ENCODE assay signal across 21 mouse cellular contexts in genomic region chr2:6179749-6180117, GRCm38 (mm10). TPM values are rescaled to one million over a fixed set of nuclear protein-coding genes. Genes with fewer than 3 reads are reported as not detected.
DNase-seq lines count a peak whose midpoint lies in the region; ATAC-seq and TF ChIP-seq lines count a peak whose summit lies in the region.
"Had no signal": no experiment of that assay in that cellular context is flagged by ENCODE, and none has a peak within 500 bp of the region (broad histone marks: within the 10 kb centered on the region; RNA-seq: fewer than 3 reads in every experiment).

No protein-coding gene starts in this region.

- no peak for ATAC-seq in hindbrain, embryonic 13.5 days (ENCODE audit: low FRiP score)
- ATAC-seq in hindbrain, embryonic 14.5 days (ENCODE audit: low FRiP score), result no peak
- ATAC-seq in lung, postnatal 0 days, result peak; percentile 46
- ATAC-seq in neutrophil, adult 5-6 weeks (ENCODE audit: extremely low read depth, insufficient number of reproducible peaks, low FRiP score, poor library complexity, severe bottlenecking), result peak; percentile 56; the same call in 1 of the 2 replicates
- ATAC-seq: CD4-positive, CD25-positive, alpha-beta regulatory T cell, adult 4 months; forebrain, embryonic 15.5 days had no signal

- 95% methylated on average over 1 of the region's 1 CpGs for WGBS in hindbrain, embryonic 13.5 days
- 78% methylated on average over 1 of the region's 1 CpGs for WGBS in hindbrain, embryonic 14.5 days
- WGBS in lung, postnatal 0 days, result 60% methylated on average over 1 of the region's 1 CpGs
- 26% methylated on average over 1 of the region's 1 CpGs for WGBS in limb, embryonic 10.5 days

- no peak for TF ChIP-seq CTCF in lung, postnatal 0 days (IDR thresholded peaks at IDR 0.05)

- no peak overlapping the region for H3K9ac ChIP-seq in hindbrain, embryonic 13.5 days
- no peak overlapping the region for H3K9ac ChIP-seq in hindbrain, embryonic 14.5 days
- H3K9ac ChIP-seq in lung, postnatal 0 days (replicated peaks; ENCODE audit: low read depth), result no peak overlapping the region
- H3K9ac ChIP-seq: embryonic facial prominence, embryonic 12.5 days; forebrain, embryonic 15.5 days; heart, embryonic 12.5 days; hindbrain, embryonic 15.5 days had no signal

- H3K36me3 ChIP-seq in hindbrain, embryonic 13.5 days, result no peaks in the 10 kb centered on the region
- no peaks in the 10 kb centered on the region for H3K36me3 ChIP-seq in hindbrain, embryonic 14.5 days (replicated peaks; ENCODE audit: control insufficient read depth, insufficient read depth)
- H3K36me3 ChIP-seq in lung, postnatal 0 days (ENCODE audit: insufficient read depth, low read length), result no peaks in the 10 kb centered on the region
- H3K36me3 ChIP-seq in limb, embryonic 10.5 days, result no peaks in the 10 kb centered on the region
- H3K36me3 ChIP-seq: embryonic facial prominence, embryonic 12.5 days; forebrain, embryonic 15.5 days; heart, embryonic 12.5 days; hindbrain, embryonic 15.5 days had no signal

- H3K9me3 ChIP-seq in hindbrain, embryonic 13.5 days, result peaks cover 3% of the 10 kb centered on the region
- H3K9me3 ChIP-seq in hindbrain, embryonic 14.5 days (ENCODE audit: control insufficient read depth, low read length), result peaks cover 9% of the 10 kb centered on the region; the same call in 1 of the 2 replicates
- H3K9me3 ChIP-seq in lung, postnatal 0 days (ENCODE audit: low read length), result no peaks in the 10 kb centered on the region
- H3K9me3 ChIP-seq in limb, embryonic 10.5 days (replicated peaks), result 0 out of 2 replicates have a peak, but pooled peaks cover 2% of the 10 kb centered on the region
- H3K9me3 ChIP-seq: forebrain, embryonic 15.5 days; hindbrain, embryonic 15.5 days had no signal

- H3K4me2 ChIP-seq in hindbrain, embryonic 13.5 days, result no peak overlapping the region
- no peak overlapping the region for H3K4me2 ChIP-seq in hindbrain, embryonic 14.5 days (replicated peaks)
- no peak overlapping the region for H3K4me2 ChIP-seq in lung, postnatal 0 days (replicated peaks; ENCODE audit: low read depth, low read length)
- H3K4me2 ChIP-seq: embryonic facial prominence, embryonic 12.5 days; forebrain, embryonic 15.5 days; heart, embryonic 12.5 days; hindbrain, embryonic 15.5 days had no signal

- H3K27me3 ChIP-seq in hindbrain, embryonic 13.5 days, result no peaks in the 10 kb centered on the region
- H3K27me3 ChIP-seq in hindbrain, embryonic 14.5 days (ENCODE audit: control insufficient read depth, insufficient read depth, low read length), result no peaks in the 10 kb centered on the region
- no peaks in the 10 kb centered on the region for H3K27me3 ChIP-seq in lung, postnatal 0 days (replicated peaks; ENCODE audit: insufficient read depth, low read length)
- H3K27me3 ChIP-seq in limb, embryonic 10.5 days (ENCODE audit: low read depth, poor library complexity, severe bottlenecking), result peaks cover 16% of the 10 kb centered on the region
- H3K27me3 ChIP-seq: embryonic facial prominence, embryonic 12.5 days; forebrain, embryonic 15.5 days; heart, embryonic 12.5 days; hindbrain, embryonic 15.5 days had no signal

- no peak for DNase-seq in hindbrain, embryonic 14.5 days (ENCODE audit: low spot score)
- DNase-seq in lung, postnatal 0 days (ENCODE audit: low spot score), result peak; percentile 53
- no peak for DNase-seq in lung, adult 18-20 months
- DNase-seq in limb, embryonic 10.5 days (ENCODE audit: low spot score), result no peak
- DNase-seq in layer of hippocampus, postnatal 25 days (ENCODE audit: extremely low spot score in 1 of 2, low spot score in 1 of 2), result no peak
- DNase-seq in yolk sac, embryonic 10.5 days (ENCODE audit: low spot score), result no peak
- DNase-seq: adrenal gland, postnatal 10 days; B cell, adult 2 months; cerebellum, adult 11-12 months; cerebellum, adult 9-10 months; cerebellum, postnatal 25 days; gastrocnemius, postnatal 10 days; heart, postnatal 36 days had no signal

- peak overlapping the region; percentile 58 for H3K27ac ChIP-seq in hindbrain, embryonic 13.5 days
- no peak overlapping the region for H3K27ac ChIP-seq in hindbrain, embryonic 14.5 days
- no peak overlapping the region for H3K27ac ChIP-seq in lung, postnatal 0 days (ENCODE audit: low read length)
- 0 out of 2 replicates have a peak overlapping the region, but pooled peaks have one; percentile 54 for H3K27ac ChIP-seq in limb, embryonic 10.5 days
- H3K27ac ChIP-seq: embryonic facial prominence, embryonic 12.5 days; forebrain, embryonic 15.5 days; hindbrain, embryonic 15.5 days had no signal

- peak; percentile 33; the same call in 1 of the 2 replicates for TF ChIP-seq EP300 in lung, postnatal 0 days (IDR thresholded peaks at IDR 0.05)

- H3K4me1 ChIP-seq in hindbrain, embryonic 13.5 days (replicated peaks), result peaks cover 10% of the 10 kb centered on the region
- no peaks in the 10 kb centered on the region for H3K4me1 ChIP-seq in hindbrain, embryonic 14.5 days (replicated peaks; ENCODE audit: control insufficient read depth, insufficient read depth, low read length)
- H3K4me1 ChIP-seq in lung, postnatal 0 days (ENCODE audit: insufficient read depth, low read depth, low read length), result no peaks in the 10 kb centered on the region
- peaks cover 55% of the 10 kb centered on the region for H3K4me1 ChIP-seq in limb, embryonic 10.5 days
- H3K4me1 ChIP-seq: embryonic facial prominence, embryonic 12.5 days; forebrain, embryonic 15.5 days; heart, embryonic 12.5 days had no signal

- H3K4me3 ChIP-seq in hindbrain, embryonic 13.5 days, result no peak overlapping the region
- no peak overlapping the region for H3K4me3 ChIP-seq in hindbrain, embryonic 14.5 days (replicated peaks; ENCODE audit: low read length)
- H3K4me3 ChIP-seq in lung, postnatal 0 days (ENCODE audit: low read depth, low read length), result no peak overlapping the region
- no peak overlapping the region for H3K4me3 ChIP-seq in limb, embryonic 10.5 days
- H3K4me3 ChIP-seq: embryonic facial prominence, embryonic 12.5 days; forebrain, embryonic 15.5 days; heart, embryonic 12.5 days; hindbrain, embryonic 15.5 days had no signal

RNA-seq across cellular contexts. Expression of gene Echdc3, which starts 33.1 kb away (rescaled TPM):
- polyA plus RNA-seq in hindbrain, embryonic 13.5 days (2015; fragmentation: Nextera tagmentation; extraction: Ambion mirVana), result 1.8 and 2.3 TPM in 2 replicates
- polyA plus RNA-seq in hindbrain, embryonic 14.5 days (2014; fragmentation: Nextera tagmentation; extraction: Ambion mirVana), result 1.1 and 1.3 TPM in 2 replicates
- 12.0 and 15.1 TPM in 2 replicates for polyA plus RNA-seq in lung, postnatal 0 days (2015; fragmentation: Nextera tagmentation; extraction: Ambion mirVana)
- polyA plus RNA-seq in limb, embryonic 10.5 days (2016; fragmentation: Nextera tagmentation; extraction: Ambion mirVana), result 4.0 and 4.2 TPM in 2 replicates
- total RNA-seq in neutrophil, adult 5-6 weeks (2017), result 0.93 and 1.1 TPM in 2 replicates
- total RNA-seq in layer of hippocampus, postnatal 25 days (2021), result under 1 TPM; 0.66 to 0.85 TPM
- total RNA-seq: MEL had no signal
- polyA plus RNA-seq: CD4-positive, CD25-positive, alpha-beta regulatory T cell, adult 4 months had no signal

RNA-seq across cellular contexts. Expression of gene Proser2, which starts 49.7 kb away (rescaled TPM):
- 5.7 and 5.8 TPM in 2 replicates for polyA plus RNA-seq in hindbrain, embryonic 13.5 days (2015; fragmentation: Nextera tagmentation; extraction: Ambion mirVana)
- 6.2 and 7.7 TPM in 2 replicates for polyA plus RNA-seq in hindbrain, embryonic 14.5 days (2014; fragmentation: Nextera tagmentation; extraction: Ambion mirVana)
- polyA plus RNA-seq in lung, postnatal 0 days (2015; fragmentation: Nextera tagmentation; extraction: Ambion mirVana), result 14.0 and 15.2 TPM in 2 replicates
- polyA plus RNA-seq in limb, embryonic 10.5 days (2016; fragmentation: Nextera tagmentation; extraction: Ambion mirVana), result 4.2 and 5.1 TPM in 2 replicates
- total RNA-seq in neutrophil, adult 5-6 weeks (2017), result 0.25 and 0.47 TPM in 2 replicates
- total RNA-seq in layer of hippocampus, postnatal 25 days (2021), result 1 to 10 TPM; 2.2 to 2.4 TPM
- total RNA-seq: MEL had no signal

Comparison
In these comparisons a context has a peak if more than half of its experiments do, and no peak if none do; other contexts are left out.
1. H3K27ac ChIP-seq: peak in hindbrain, embryonic 13.5 days (single experiment) and limb, embryonic 10.5 days (single experiment); none in hindbrain, embryonic 14.5 days (single experiment) and lung, postnatal 0 days (single experiment).
2. ATAC-seq: peak in lung, postnatal 0 days (single experiment) and neutrophil, adult 5-6 weeks (single experiment); none in hindbrain, embryonic 13.5 days (single experiment) and hindbrain, embryonic 14.5 days (single experiment).